Mouse (Mus musculus) cortical plate, adult 2 months (tissue): ENCODE results near the gene Plcb2.

Source experiments
- CTCF ChIP-seq: fragments of 200-500 bp; IDR thresholded peaks from 2 replicates; pipeline ENCODE4 v1.5.1; 2011; ENCODE audit warnings: mild to moderate bottlenecking, control low read depth, low read length; ENCODE audit not compliant: insufficient read depth; ENCODE audit errors: extremely low read depth
- POLR2A ChIP-seq: fragments of 200-500 bp; IDR thresholded peaks from 2 replicates; pipeline ENCODE4 v1.6.1; 2011; ENCODE audit warnings: mild to moderate bottlenecking, low read length, control low read depth; ENCODE audit not compliant: insufficient read depth; ENCODE audit errors: extremely low read depth

DNA sequence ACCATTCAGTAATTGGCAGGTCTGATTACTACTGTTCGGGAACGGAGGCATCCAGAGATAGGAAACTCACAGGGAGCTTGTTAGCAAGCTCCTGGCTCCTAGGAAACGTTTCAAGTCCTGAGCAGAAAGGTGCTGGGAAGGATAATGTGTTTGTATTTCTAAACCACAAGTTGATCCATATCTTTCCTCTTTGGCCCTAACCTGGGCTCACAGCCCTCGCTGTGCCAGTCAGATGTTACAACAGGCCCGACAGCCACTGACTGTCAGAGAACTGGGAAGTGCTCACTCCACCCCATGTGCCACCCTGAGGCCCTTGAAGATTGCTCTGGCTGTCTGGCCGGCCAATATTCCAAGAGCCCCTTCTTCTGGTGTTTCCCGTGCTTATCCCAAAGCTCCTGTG is 53.7 kb downstream of the Plcb2 start:
- no peak for TF ChIP-seq POLR2A
- no peak for TF ChIP-seq CTCF
